Comparison of ENCODE assay signal across 24 mouse cellular contexts in genomic region chr4:108730450-108730849, GRCm38 (mm10). TPM values are rescaled to one million over a fixed set of nuclear protein-coding genes. Genes with fewer than 3 reads are reported as not detected.
DNase-seq lines count a peak whose midpoint lies in the region; ATAC-seq and TF ChIP-seq lines count a peak whose summit lies in the region.
"Had no signal": no experiment of that assay in that cellular context is flagged by ENCODE, and none has a peak within 500 bp of the region (broad histone marks: within the 10 kb centered on the region; RNA-seq: fewer than 3 reads in every experiment).

No protein-coding gene starts in this region.

- peak; percentile 61 for DNase-seq in midbrain, embryonic 11.5 days (ENCODE audit: low spot score, missing footprints)
- DNase-seq in midbrain, postnatal 0 days (ENCODE audit: low spot score) = no peak
- no peak for DNase-seq in adrenal gland, adult 18-20 months (ENCODE audit: low spot score in 2 of 2)
- DNase-seq: adrenal gland, adult 2 months; adrenal gland, adult 8-10 months; adrenal gland, postnatal 10 days; adrenal gland, postnatal 14 days; adrenal gland, postnatal 25 days; adrenal gland, postnatal 36 days; B cell, adult 2 months; cerebellum, adult 11 months; cerebellum, adult 11-12 months; cerebellum, adult 18-20 months; cerebellum, adult 2 months had no signal

- no peak overlapping the region for H3K9ac ChIP-seq in intestine, embryonic 16.5 days (ENCODE audit: low read depth, low read length)
- H3K9ac ChIP-seq in intestine, embryonic 15.5 days = no peak overlapping the region
- H3K9ac ChIP-seq in midbrain, embryonic 11.5 days (ENCODE audit: low read length) = no peak overlapping the region
- no peak overlapping the region for H3K9ac ChIP-seq in midbrain, postnatal 0 days (replicated peaks; ENCODE audit: low read length, poor library complexity, severe bottlenecking)
- no peak overlapping the region for H3K9ac ChIP-seq in intestine, postnatal 0 days (ENCODE audit: low read depth, low read length)

- peak; percentile 55; the same call in 1 of the 2 replicates for ATAC-seq in intestine, embryonic 16.5 days
- ATAC-seq in intestine, embryonic 15.5 days = no peak
- no peak for ATAC-seq in midbrain, embryonic 11.5 days (ENCODE audit: low FRiP score)
- no peak for ATAC-seq in midbrain, postnatal 0 days (ENCODE audit: low FRiP score)
- ATAC-seq in intestine, postnatal 0 days = 0 out of 2 replicates have a peak, but pooled peaks have one; percentile 41
- ATAC-seq: activated CD4-positive, CD25-positive, alpha-beta regulatory T cell, adult 4 months; CD4-positive, CD25-positive, alpha-beta regulatory T cell, adult 4 months; Patski had no signal

- no peak overlapping the region for H3K4me2 ChIP-seq in intestine, embryonic 16.5 days (ENCODE audit: low read depth, low read length)
- H3K4me2 ChIP-seq in intestine, embryonic 15.5 days (replicated peaks) = no peak overlapping the region
- H3K4me2 ChIP-seq in midbrain, embryonic 11.5 days = no peak overlapping the region
- H3K4me2 ChIP-seq in midbrain, postnatal 0 days (ENCODE audit: low read depth, low read length, poor library complexity, severe bottlenecking) = no peak overlapping the region
- H3K4me2 ChIP-seq in intestine, postnatal 0 days (replicated peaks; ENCODE audit: low read depth) = no peak overlapping the region

- no peaks in the 10 kb centered on the region for H3K36me3 ChIP-seq in intestine, embryonic 16.5 days (ENCODE audit: control insufficient read depth, insufficient read depth, low read length)
- no peaks in the 10 kb centered on the region for H3K36me3 ChIP-seq in intestine, embryonic 15.5 days
- H3K36me3 ChIP-seq in midbrain, embryonic 11.5 days (ENCODE audit: control insufficient read depth, insufficient read depth, low read length) = no peaks in the 10 kb centered on the region
- 0 out of 2 replicates have a peak, but pooled peaks cover 2% of the 10 kb centered on the region for H3K36me3 ChIP-seq in midbrain, postnatal 0 days (ENCODE audit: insufficient read depth, low read length)
- no peaks in the 10 kb centered on the region for H3K36me3 ChIP-seq in intestine, postnatal 0 days (ENCODE audit: control insufficient read depth, insufficient read depth)
- H3K36me3 ChIP-seq: G1E had no signal

- H3K4me3 ChIP-seq in intestine, embryonic 16.5 days (ENCODE audit: low read length) = no peak overlapping the region
- H3K4me3 ChIP-seq in intestine, embryonic 15.5 days (replicated peaks) = no peak overlapping the region
- no peak overlapping the region for H3K4me3 ChIP-seq in midbrain, embryonic 11.5 days (ENCODE audit: low read depth, low read length)
- no peak overlapping the region for H3K4me3 ChIP-seq in midbrain, postnatal 0 days (ENCODE audit: low read depth, low read length)
- H3K4me3 ChIP-seq in intestine, postnatal 0 days (ENCODE audit: low read depth, low read length) = no peak overlapping the region

- no peaks in the 10 kb centered on the region for H3K4me1 ChIP-seq in intestine, embryonic 16.5 days (ENCODE audit: control insufficient read depth, insufficient read depth, low read length)
- no peaks in the 10 kb centered on the region for H3K4me1 ChIP-seq in intestine, embryonic 15.5 days (replicated peaks)
- H3K4me1 ChIP-seq in midbrain, embryonic 11.5 days (ENCODE audit: control insufficient read depth, insufficient read depth, low read length) = no peaks in the 10 kb centered on the region
- H3K4me1 ChIP-seq in midbrain, postnatal 0 days (ENCODE audit: insufficient read depth, low read length) = no peaks in the 10 kb centered on the region
- H3K4me1 ChIP-seq in intestine, postnatal 0 days (replicated peaks; ENCODE audit: control insufficient read depth, insufficient read depth, low read length) = no peaks in the 10 kb centered on the region

- no peak for TF ChIP-seq CTCF in midbrain, postnatal 0 days (IDR thresholded peaks at IDR 0.05)
- TF ChIP-seq CTCF in intestine, postnatal 0 days (IDR thresholded peaks at IDR 0.05; ENCODE audit: low read depth) = no peak

- no peaks in the 10 kb centered on the region for H3K27me3 ChIP-seq in intestine, embryonic 16.5 days (replicated peaks; ENCODE audit: control insufficient read depth, insufficient read depth, low read length)
- H3K27me3 ChIP-seq in intestine, embryonic 15.5 days (replicated peaks) = no peaks in the 10 kb centered on the region
- no peaks in the 10 kb centered on the region for H3K27me3 ChIP-seq in midbrain, embryonic 11.5 days (ENCODE audit: control insufficient read depth, insufficient read depth, low read length)
- no peaks in the 10 kb centered on the region for H3K27me3 ChIP-seq in midbrain, postnatal 0 days (ENCODE audit: insufficient read depth, low read length)
- H3K27me3 ChIP-seq in intestine, postnatal 0 days (replicated peaks; ENCODE audit: control insufficient read depth, insufficient read depth, low read length) = no peaks in the 10 kb centered on the region
- H3K27me3 ChIP-seq: CH12.LX, Patski had no signal

- 64% methylated on average over 1 of the region's 1 CpGs for WGBS in intestine, embryonic 16.5 days
- WGBS in intestine, embryonic 15.5 days = 53% methylated on average over 1 of the region's 1 CpGs
- WGBS in midbrain, embryonic 11.5 days = 86% methylated on average over 1 of the region's 1 CpGs
- 84% methylated on average over 1 of the region's 1 CpGs for WGBS in midbrain, postnatal 0 days
- WGBS in intestine, postnatal 0 days = 32% methylated on average over 1 of the region's 1 CpGs

- no peaks in the 10 kb centered on the region for H3K9me3 ChIP-seq in intestine, embryonic 16.5 days (ENCODE audit: control insufficient read depth, low read length)
- no peaks in the 10 kb centered on the region for H3K9me3 ChIP-seq in intestine, embryonic 15.5 days
- no peaks in the 10 kb centered on the region for H3K9me3 ChIP-seq in midbrain, embryonic 11.5 days (ENCODE audit: control insufficient read depth, low read length)
- no peaks in the 10 kb centered on the region for H3K9me3 ChIP-seq in midbrain, postnatal 0 days (ENCODE audit: low read length)
- no peaks in the 10 kb centered on the region for H3K9me3 ChIP-seq in intestine, postnatal 0 days (ENCODE audit: control insufficient read depth)
- H3K9me3 ChIP-seq: G1E had no signal

- no peak overlapping the region for H3K27ac ChIP-seq in intestine, embryonic 16.5 days (ENCODE audit: low read length)
- no peak overlapping the region for H3K27ac ChIP-seq in intestine, embryonic 15.5 days
- no peak overlapping the region for H3K27ac ChIP-seq in midbrain, embryonic 11.5 days (ENCODE audit: low read depth, low read length)
- no peak overlapping the region for H3K27ac ChIP-seq in midbrain, postnatal 0 days (ENCODE audit: low read depth, low read length)
- no peak overlapping the region for H3K27ac ChIP-seq in intestine, postnatal 0 days (ENCODE audit: low read depth, low read length)

RNA-seq across cellular contexts. Expression of gene 3110021N24Rik, which starts 11.0 kb away (rescaled TPM):
- 1.1 and 1.3 TPM in 2 replicates for polyA plus RNA-seq in intestine, embryonic 16.5 days (2015; fragmentation: Nextera tagmentation; extraction: Ambion mirVana)
- 0.92 and 1.5 TPM in 2 replicates for polyA plus RNA-seq in intestine, embryonic 15.5 days (2015; fragmentation: Nextera tagmentation; extraction: Ambion mirVana)
- polyA plus RNA-seq in midbrain, embryonic 11.5 days (2014; fragmentation: Nextera tagmentation; extraction: Ambion mirVana) = 0.45 and 0.51 TPM in 2 replicates
- total RNA-seq in midbrain, postnatal 0 days (2014; rRNA removed) = 0.16 and 0.38 TPM in 2 replicates
- 1.1 and 2.5 TPM in 2 replicates for polyA plus RNA-seq in midbrain, postnatal 0 days (2015; fragmentation: Nextera tagmentation; extraction: Ambion mirVana)
- 1.3 and 2.2 TPM in 2 replicates for polyA plus RNA-seq in intestine, postnatal 0 days (2015; fragmentation: Nextera tagmentation; extraction: Ambion mirVana)
- total RNA-seq in adrenal gland, adult 18-20 months (2021) = 1 to 10 TPM in 1 of 2 experiments, under 1 TPM in 1; 0.38 to 1.2 TPM
- total RNA-seq: MEL had no signal
- polyA plus RNA-seq: activated CD4-positive, CD25-positive, alpha-beta regulatory T cell, adult 4 months; C2C12; CD4-positive, CD25-positive, alpha-beta regulatory T cell, adult 4 months; G1E had no signal

RNA-seq across cellular contexts. Expression of gene Zfyve9, which starts 50.1 kb away (rescaled TPM):
- polyA plus RNA-seq in intestine, embryonic 16.5 days (2015; fragmentation: Nextera tagmentation; extraction: Ambion mirVana) = 3.1 and 3.6 TPM in 2 replicates
- 4.4 and 5.2 TPM in 2 replicates for polyA plus RNA-seq in intestine, embryonic 15.5 days (2015; fragmentation: Nextera tagmentation; extraction: Ambion mirVana)
- 3.6 and 3.9 TPM in 2 replicates for polyA plus RNA-seq in midbrain, embryonic 11.5 days (2014; fragmentation: Nextera tagmentation; extraction: Ambion mirVana)
- 29.9 and 36.0 TPM in 2 replicates for total RNA-seq in midbrain, postnatal 0 days (2014; rRNA removed)
- 7.2 and 9.1 TPM in 2 replicates for polyA plus RNA-seq in midbrain, postnatal 0 days (2015; fragmentation: Nextera tagmentation; extraction: Ambion mirVana)
- polyA plus RNA-seq in intestine, postnatal 0 days (2015; fragmentation: Nextera tagmentation; extraction: Ambion mirVana) = 5.0 and 6.1 TPM in 2 replicates
- 10 to 100 TPM; 22.3 to 26.9 TPM for total RNA-seq in adrenal gland, adult 18-20 months (2021)
- total RNA-seq: MEL had no signal
- polyA plus RNA-seq: G1E had no signal

Comparison
In these comparisons a context has a peak if more than half of its experiments do, and no peak if none do; other contexts are left out.
1. ATAC-seq: peak in intestine, embryonic 16.5 days (single experiment) and intestine, postnatal 0 days (single experiment); none in intestine, embryonic 15.5 days (single experiment), midbrain, embryonic 11.5 days (single experiment) and midbrain, postnatal 0 days (single experiment).